Mouse (Mus musculus) liver, embryonic 11.5 days (tissue): Measurements from ENCODE around the gene Sowahb. TPM values are rescaled to one million over a fixed set of nuclear protein-coding genes. Genes with fewer than 3 reads are reported as not detected.

Experiments
- ATAC-seq: fragments of 200-750 bp; cut with Nextera tagmentation; replicated peaks from 2 replicates; pipeline ENCODE4 v1.8.0; 2017; ENCODE audit warnings: moderate number of reproducible peaks, mild to moderate bottlenecking, moderate TSS enrichment, moderate library complexity; ENCODE audit not compliant: low FRiP score
- DNase-seq: peaks from one replicate; pipeline ENCODE4 v3.0.0-alpha.2; 2017; ENCODE audit warnings: low spot score
- H3K27ac ChIP-seq: fragments of 300-500 bp; sonication (generic); 2 replicates; pipeline ENCODE4 v1.5.1; 2014; ENCODE audit warnings: mild to moderate bottlenecking, low read depth, low read length, control low read depth
- H3K27me3 ChIP-seq: fragments of 300-500 bp; sonication (generic); replicated peaks from 2 replicates; pipeline ENCODE4 v1.6.1; 2014; ENCODE audit warnings: low read length, mixed read lengths; ENCODE audit not compliant: control insufficient read depth, insufficient read depth
- H3K36me3 ChIP-seq: fragments of 300-500 bp; sonication (generic); 2 replicates; pipeline ENCODE4 v1.6.1; 2014; ENCODE audit warnings: mild to moderate bottlenecking, low read length, moderate library complexity, mixed read lengths; ENCODE audit not compliant: control insufficient read depth, insufficient read depth
- H3K4me1 ChIP-seq: fragments of 300-500 bp; sonication (generic); replicated peaks from 2 replicates; pipeline ENCODE4 v1.6.1; 2014; ENCODE audit warnings: low read length, mixed read lengths; ENCODE audit not compliant: control insufficient read depth, insufficient read depth
- H3K4me2 ChIP-seq: fragments of 300-500 bp; sonication (generic); 2 replicates; pipeline ENCODE4 v1.6.1; 2014; ENCODE audit warnings: mild to moderate bottlenecking, control low read depth, moderate library complexity
- H3K4me3 ChIP-seq: fragments of 300-500 bp; sonication (generic); 2 replicates; pipeline ENCODE4 v1.5.1; 2014; ENCODE audit warnings: low read depth, low read length, control low read depth
- H3K9ac ChIP-seq: fragments of 300-500 bp; sonication (generic); 2 replicates; pipeline ENCODE4 v1.6.1; 2014; ENCODE audit warnings: low read depth, low read length, control low read depth
- H3K9me3 ChIP-seq: fragments of 300-500 bp; sonication (generic); 2 replicates; pipeline ENCODE4 v1.6.1; 2016; ENCODE audit warnings: low read length, inconsistent platforms, mixed read lengths; ENCODE audit not compliant: control insufficient read depth
- WGBS: fragments of 180-500 bp; shearing (Covaris S2); extraction: QIAGEN DNeasy Blood & Tissue Kit; methylation state at CpG from one replicate; pipeline ENCODE4 v1.1.7; 2014; 5-methylcytosine and 5-hydroxymethylcytosine counted together
- polyA plus RNA-seq: library from polyadenylated mRNA; unstranded; fragments of >200 nt; fragmentation: Nextera tagmentation; extraction: Ambion mirVana; gene quantifications from 2 replicates; pipeline ENCODE4 v1.2.1, GENCODE M21; 2014

Sowahb gene
- polyA plus RNA-seq, 1 experiment from 2014 or later: 0.51 TPM

- no peak overlapping the region for H3K4me2 ChIP-seq
- ATAC-seq: no peak
- H3K4me3 ChIP-seq: no peak overlapping the region
- 87% methylated on average over 3 of the region's 3 CpGs for WGBS
- DNase-seq: no peak
- no peaks in the 10 kb centered on the region for H3K9me3 ChIP-seq
- H3K27ac ChIP-seq: no peak overlapping the region
- no peaks in the 10 kb centered on the region for H3K36me3 ChIP-seq
- no peaks in the 10 kb centered on the region for H3K27me3 ChIP-seq
- H3K4me1 ChIP-seq: no peaks in the 10 kb centered on the region
- no peak overlapping the region for H3K9ac ChIP-seq
These were observed 34.8 kb upstream of the Sowahb start for GRCm38 (mm10) chr5:93079596-93079995.

GRCm38 (mm10) chr5:93077661-93078323 is 33.0 kb upstream of the Sowahb start:
- Histone ChIP-seq H3K27ac (no peak overlapping the region), H3K9ac (no peak overlapping the region), H3K4me3 (no peak overlapping the region), H3K4me1 (no peaks in the 10 kb centered on the region), H3K9me3 (no peaks in the 10 kb centered on the region), H3K4me2 (no peak overlapping the region), H3K27me3 (no peaks in the 10 kb centered on the region), H3K36me3 (no peaks in the 10 kb centered on the region)
- ATAC-seq (no peak), DNase-seq (no peak)
- WGBS: 75% methylated on average over 7 of the region's 7 CpGs

DNA sequence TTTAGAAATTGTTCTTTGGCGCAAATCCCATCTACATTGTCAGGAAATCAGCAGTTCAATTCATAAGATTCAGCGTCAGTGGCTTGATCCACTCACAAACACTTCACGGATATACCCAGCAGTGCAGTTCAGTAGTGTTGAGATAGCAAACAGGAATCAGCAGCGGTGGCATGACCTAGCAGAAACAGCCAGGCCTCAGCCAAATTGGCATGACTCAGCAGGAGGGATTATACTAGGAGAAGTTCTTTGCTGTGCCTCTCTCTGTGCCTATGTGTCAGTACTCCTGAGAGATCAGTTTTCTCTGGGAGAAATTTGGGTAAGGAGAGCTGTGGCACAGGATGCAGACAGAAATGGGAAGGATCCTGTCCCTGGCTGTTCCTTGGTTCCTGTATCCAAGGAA is 16.0 kb upstream of the Sowahb start:
- DNase-seq (peak; percentile 24), ATAC-seq (no peak)
- Histone ChIP-seq H3K4me1 (no peaks in the 10 kb centered on the region), H3K27ac (no peak overlapping the region), H3K36me3 (no peaks in the 10 kb centered on the region), H3K27me3 (no peaks in the 10 kb centered on the region), H3K9ac (no peak overlapping the region), H3K9me3 (no peaks in the 10 kb centered on the region), H3K4me2 (no peak overlapping the region), H3K4me3 (no peak overlapping the region)
- 65% methylated on average over 4 of the region's 4 CpGs for WGBS

- H3K4me3 ChIP-seq: no peak overlapping the region
- 56% methylated on average over 8 of the region's 8 CpGs for WGBS
- H3K27me3 ChIP-seq: no peaks in the 10 kb centered on the region; the same call in 1 of the 2 replicates
- H3K4me2 ChIP-seq: no peak overlapping the region
- ATAC-seq (no peak), DNase-seq (peak; percentile 16)
- H3K4me1 ChIP-seq: no peaks in the 10 kb centered on the region
- H3K36me3 ChIP-seq: no peaks in the 10 kb centered on the region
- no peaks in the 10 kb centered on the region for H3K9me3 ChIP-seq
- H3K27ac ChIP-seq: no peak overlapping the region
- no peak overlapping the region for H3K9ac ChIP-seq
These were observed 9.0 kb upstream of the Sowahb start for GRCm38 (mm10) chr5:93053606-93054397.

- Histone ChIP-seq H3K27ac (no peak overlapping the region), H3K9ac (no peak overlapping the region), H3K27me3 (peaks cover under 1% of the 10 kb centered on the region; the same call in 1 of the 2 replicates), H3K4me1 (no peaks in the 10 kb centered on the region), H3K36me3 (no peaks in the 10 kb centered on the region), H3K4me2 (no peak overlapping the region), H3K9me3 (no peaks in the 10 kb centered on the region), H3K4me3 (no peak overlapping the region)
- 78% methylated on average over 9 of the region's 9 CpGs for WGBS
- DNase-seq: no peak
- no peak for ATAC-seq
These were observed 7.1 kb upstream of the Sowahb start for GRCm38 (mm10) chr5:93051951-93052350.

DNA sequence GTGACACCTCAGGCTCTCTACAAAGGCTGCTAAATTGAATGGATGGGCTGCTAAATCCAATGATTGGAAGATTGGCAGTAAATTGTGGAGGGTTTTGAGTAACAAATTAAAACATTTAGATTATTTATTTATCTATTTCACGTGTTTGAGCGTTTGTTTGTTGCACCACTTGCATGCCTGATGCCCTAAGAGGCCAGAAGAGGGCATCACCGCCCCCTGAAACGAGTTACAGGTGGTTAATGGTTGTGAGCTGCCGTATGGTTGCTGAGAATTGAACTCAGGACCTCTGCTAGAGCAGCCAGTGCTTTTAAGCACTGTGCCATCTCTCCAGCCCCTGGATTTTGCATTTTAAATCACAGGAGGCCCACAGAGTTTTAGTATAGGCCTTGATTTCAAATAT is 6.2 kb upstream of the Sowahb start:
- no peaks in the 10 kb centered on the region for H3K9me3 ChIP-seq
- no peak overlapping the region for H3K4me2 ChIP-seq
- no peaks in the 10 kb centered on the region for H3K4me1 ChIP-seq
- peaks cover 10% of the 10 kb centered on the region for H3K27me3 ChIP-seq
- no peak overlapping the region for H3K9ac ChIP-seq
- ATAC-seq (no peak), DNase-seq (no peak)
- no peak overlapping the region for H3K4me3 ChIP-seq
- no peaks in the 10 kb centered on the region for H3K36me3 ChIP-seq
- no peak overlapping the region for H3K27ac ChIP-seq
- 41% methylated on average over 5 of the region's 5 CpGs for WGBS

GRCm38 (mm10) chr5:93049971-93050370 is 5.1 kb upstream of the Sowahb start:
- WGBS: 76% methylated on average over 1 of the region's 1 CpGs
- DNase-seq (no peak), ATAC-seq (no peak)
- H3K4me3 ChIP-seq: no peak overlapping the region
- no peaks in the 10 kb centered on the region for H3K36me3 ChIP-seq
- no peaks in the 10 kb centered on the region for H3K9me3 ChIP-seq
- peaks cover 21% of the 10 kb centered on the region for H3K27me3 ChIP-seq
- H3K27ac ChIP-seq: no peak overlapping the region
- H3K4me1 ChIP-seq: no peaks in the 10 kb centered on the region
- no peak overlapping the region for H3K9ac ChIP-seq
- no peak overlapping the region for H3K4me2 ChIP-seq

DNA sequence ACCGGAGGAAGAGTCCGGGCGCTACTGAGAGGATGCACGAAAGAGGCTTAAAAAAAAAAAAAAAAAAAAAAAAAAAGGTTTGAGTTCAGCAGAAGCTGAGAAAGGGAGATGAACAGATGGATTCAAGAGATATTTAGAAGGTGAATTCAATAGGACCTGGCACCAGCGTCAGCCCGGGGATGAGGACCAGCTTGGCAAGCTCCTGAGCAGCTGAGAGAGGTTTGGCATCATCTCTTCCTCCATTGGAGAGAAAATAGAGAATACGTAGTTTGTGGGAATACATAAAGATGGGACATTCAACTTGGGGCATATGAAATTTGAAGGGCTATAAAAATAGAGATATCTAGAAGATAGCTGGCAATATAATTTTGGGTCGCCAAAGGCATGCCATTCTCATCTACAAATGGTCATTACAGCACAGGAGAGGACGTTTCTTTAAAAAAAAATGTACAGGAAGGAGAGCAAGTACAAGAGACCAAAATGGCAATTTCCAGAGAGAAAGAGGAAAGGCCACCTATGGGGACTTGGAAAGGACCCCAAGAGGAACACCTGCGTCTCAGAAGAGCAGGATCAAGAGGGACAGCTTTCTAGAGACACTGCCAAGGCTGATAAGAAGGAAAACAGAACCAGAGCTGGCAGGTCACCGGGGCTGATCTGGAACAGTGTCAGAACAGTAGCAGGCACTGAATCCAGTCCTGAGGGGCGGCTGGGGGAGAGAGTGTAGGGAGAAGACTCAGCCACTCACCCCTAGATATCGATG is 3.8 kb upstream of the Sowahb start:
- H3K27ac ChIP-seq: no peak overlapping the region
- no peaks in the 10 kb centered on the region for H3K36me3 ChIP-seq
- peaks cover 34% of the 10 kb centered on the region for H3K27me3 ChIP-seq
- no peak overlapping the region for H3K9ac ChIP-seq
- peaks cover 8% of the 10 kb centered on the region; the same call in 1 of the 2 replicates for H3K4me1 ChIP-seq
- no peak overlapping the region for H3K4me2 ChIP-seq
- 63% methylated on average over 13 of the region's 13 CpGs for WGBS
- H3K9me3 ChIP-seq: no peaks in the 10 kb centered on the region
- no peak for ATAC-seq
- no peak overlapping the region for H3K4me3 ChIP-seq
- no peak for DNase-seq
